Mouse (Mus musculus) lung, adult 2 months (tissue): ENCODE measurements around the gene Iqcf3. TPM values are rescaled to one million over a fixed set of nuclear protein-coding genes. Genes with fewer than 3 reads are reported as not detected.
"Not testable (repeated sequence)": the region's sequence is repeated elsewhere in the genome, so short reads cannot be mapped to it uniquely, and the experiment has no call there.

Experiments
- DNase-seq: peaks from one replicate; pipeline ENCODE4 v3.0.0; 2022
- H3K4me1 ChIP-seq: fragments of 200-500 bp; 2 replicates; pipeline ENCODE4 v1.6.1; 2011; ENCODE audit warnings: low read length; ENCODE audit not compliant: control insufficient read depth, insufficient read depth
- H3K4me3 ChIP-seq: fragments of 200-500 bp; replicated peaks from 2 replicates; pipeline ENCODE3; 2011; ENCODE audit warnings: low read depth, mild to moderate bottlenecking, control low read depth, low read length; ENCODE audit errors: extremely low read depth
- CTCF ChIP-seq: fragments of 200-500 bp; IDR thresholded peaks from 2 replicates; pipeline ENCODE4 v1.5.1; 2011; ENCODE audit warnings: mild to moderate bottlenecking, low read length, control low read depth; ENCODE audit not compliant: insufficient read depth
- POLR2A ChIP-seq: fragments of 200-500 bp; IDR thresholded peaks from 2 replicates; pipeline ENCODE4 v1.6.1; 2011; ENCODE audit warnings: low read depth, mild to moderate bottlenecking, control low read depth, low read length, borderline replicate concordance; ENCODE audit errors: extremely low read depth
- WGBS: fragments of 180-500 bp; shearing (Covaris S2); methylation state at CpG from one replicate; pipeline ENCODE4 v1.1.7; 2018; 5-methylcytosine and 5-hydroxymethylcytosine counted together
- polyA plus RNA-seq: library from polyadenylated mRNA; depleted of rRNA; stranded (reverse); fragments of >200 nt; gene quantifications from 2 replicates; pipeline ENCODE4 v1.2.3, GENCODE M21; 2012

The Iqcf3 gene
- polyA plus RNA-seq, 1 experiment = not detected

DNA sequence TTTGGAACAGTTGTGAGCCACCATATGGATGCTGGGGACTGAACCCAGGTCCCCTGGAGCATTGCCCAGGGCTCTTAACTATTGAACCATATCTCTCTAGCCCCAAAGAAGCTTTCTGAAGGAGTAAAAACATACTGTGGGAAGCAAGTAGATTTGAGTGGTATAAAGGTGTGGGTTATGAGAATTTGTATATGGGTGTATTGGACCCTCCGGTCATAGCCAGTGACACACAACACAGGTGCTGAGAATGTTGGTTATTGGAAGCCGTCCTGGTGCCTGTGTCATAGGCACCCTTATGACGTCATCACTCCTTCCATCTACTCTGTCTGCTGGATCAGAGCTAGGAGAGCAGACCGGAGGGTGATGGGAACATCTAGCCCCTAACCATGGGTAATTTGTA is 47.2 kb downstream of the Iqcf3 start, which contains the start of gene Iqcf5:
Gene Iqcf5, plus strand, starts transcription at position 301 of the 400 bp plus-strand sequence.
- no peak for TF ChIP-seq POLR2A
- TF ChIP-seq CTCF = no peak
- 82% methylated on average over 4 of the region's 4 CpGs for WGBS

GRCm38 (mm10) chr9:106513566-106513965 is 47.9 kb downstream of the Iqcf3 start:
- no peaks in the 10 kb centered on the region; the same call in 1 of the 2 replicates for H3K4me1 ChIP-seq
- DNase-seq = no peak
- TF ChIP-seq CTCF (no peak), POLR2A (no peak)
- 74% methylated on average over 6 of the region's 6 CpGs for WGBS
- H3K4me3 ChIP-seq = no peak overlapping the region

More for the DNA sequence above, 47.2 kb downstream of the Iqcf3 start, which contains the start of gene Iqcf5:
- Histone ChIP-seq H3K4me3 (no peak within 1 kb of the TSS), H3K4me1 (no peaks in the 10 kb centered on the region; the same call in 1 of the 2 replicates)
- DNase-seq = no peak

DNA sequence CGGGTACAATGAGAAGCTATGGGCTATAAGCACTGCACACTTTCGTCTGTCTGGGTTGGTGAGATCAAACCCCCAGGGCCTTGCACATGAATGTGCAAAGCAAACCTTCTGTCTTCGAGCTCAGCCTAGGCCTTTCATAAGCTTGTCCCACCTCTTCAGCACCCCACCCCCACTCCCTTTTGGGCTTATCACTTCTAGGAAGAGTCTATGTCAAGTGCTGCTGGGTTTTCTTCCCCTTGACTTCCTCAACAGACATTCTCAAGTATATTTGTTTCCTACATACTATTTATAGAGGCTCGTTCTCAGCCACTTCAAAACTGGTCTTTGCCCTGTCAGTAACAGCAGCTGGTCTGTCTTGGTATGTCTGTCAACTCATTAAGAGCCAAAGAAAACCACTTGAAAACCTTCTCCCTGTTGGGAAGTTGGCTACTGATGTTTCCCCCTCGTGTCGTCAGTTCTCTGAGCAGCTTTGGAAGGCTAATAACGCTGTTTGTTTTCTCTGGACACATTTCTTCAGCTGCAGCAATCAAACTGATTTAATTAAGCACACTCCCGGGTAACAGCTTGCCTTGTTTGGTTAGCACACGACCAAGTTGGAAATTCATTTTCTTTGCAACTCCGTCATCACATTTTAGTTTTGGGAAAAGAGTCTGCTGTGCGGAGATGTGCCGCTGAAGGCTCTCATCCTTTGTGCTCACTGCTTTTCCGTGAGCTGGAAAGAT is 48.5 kb downstream of the Iqcf3 start:
- no peak overlapping the region for H3K4me3 ChIP-seq
- 40% methylated on average over 13 of the region's 13 CpGs for WGBS
- no peak for TF ChIP-seq POLR2A
- TF ChIP-seq CTCF = no peak
- no peak for DNase-seq
- no peaks in the 10 kb centered on the region; the same call in 1 of the 2 replicates for H3K4me1 ChIP-seq

- H3K4me1 ChIP-seq = no peaks in the 10 kb centered on the region; the same call in 1 of the 2 replicates
- WGBS = 88% methylated on average over 10 of the region's 10 CpGs
- TF ChIP-seq CTCF (no peak), POLR2A (no peak)
- DNase-seq = no peak
- H3K4me3 ChIP-seq = no peak overlapping the region
Measured at GRCm38 (mm10) chr9:106509356-106509755, 52.1 kb downstream of the Iqcf3 start.

DNA sequence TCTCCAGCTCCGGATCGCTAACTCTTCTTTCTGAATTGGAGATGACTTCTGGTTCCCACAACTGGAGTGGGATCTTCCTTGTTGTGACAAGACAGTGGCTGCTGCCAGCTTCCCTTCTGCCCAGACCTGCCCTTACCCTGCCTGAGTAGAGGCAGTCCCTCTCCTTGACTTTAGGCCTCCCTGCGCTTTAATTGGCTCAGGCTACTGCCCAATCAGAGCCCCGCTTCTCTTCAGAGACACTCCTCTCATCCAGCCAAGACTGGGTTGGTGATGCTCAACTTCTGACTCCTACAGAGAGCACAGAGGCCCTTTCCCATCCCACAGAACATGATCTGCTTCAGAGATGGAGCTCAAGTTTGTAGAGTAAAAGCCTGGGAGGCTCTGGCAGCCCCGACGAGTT is 57.2 kb downstream of the Iqcf3 start:
- TF ChIP-seq CTCF (no peak), POLR2A (no peak)
- WGBS = 84% methylated on average over 6 of the region's 6 CpGs
- H3K4me3 ChIP-seq = no peak overlapping the region
- no peaks in the 10 kb centered on the region for H3K4me1 ChIP-seq
- no peak for DNase-seq

- 89% methylated on average over 22 of the region's 22 CpGs for WGBS
- DNase-seq = no peak
- H3K4me1 ChIP-seq = no peaks in the 10 kb centered on the region
- TF ChIP-seq POLR2A (no peak), CTCF (no peak)
- no peak overlapping the region for H3K4me3 ChIP-seq
Measured at GRCm38 (mm10) chr9:106501846-106502245, 59.6 kb downstream of the Iqcf3 start.

DNA sequence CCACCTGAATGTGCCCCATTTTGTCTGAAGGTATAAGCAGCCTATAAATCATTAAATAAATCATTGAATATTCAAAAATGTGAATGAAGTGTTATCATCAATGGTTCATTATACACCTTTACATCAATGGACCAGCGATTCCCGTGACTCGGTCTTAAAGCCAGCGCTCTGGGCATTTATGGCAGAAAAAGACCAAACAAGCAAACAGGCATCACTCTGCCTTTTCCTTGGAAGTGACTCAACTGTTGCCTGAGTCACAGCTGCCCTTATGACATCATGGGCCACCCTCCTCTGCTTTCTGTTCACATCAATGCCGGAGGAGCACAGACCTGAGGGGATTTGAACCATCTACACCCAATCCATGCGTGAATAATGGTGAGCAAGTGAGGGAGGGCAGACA is 61.8 kb downstream of the Iqcf3 start, which contains the start of gene Iqcf1:
Gene Iqcf1, plus strand, starts transcription at position 301 of the 400 bp plus-strand sequence.
- no peak for TF ChIP-seq CTCF
- TF ChIP-seq POLR2A = no peak
- Histone ChIP-seq H3K4me1 (no peaks in the 10 kb centered on the region), H3K4me3 (no peak within 1 kb of the TSS)
- WGBS = 91% methylated on average over 6 of the region's 6 CpGs
- no peak for DNase-seq

- 79% methylated on average over 6 of the region's 6 CpGs for WGBS
- not testable (repeated sequence) for H3K4me3 ChIP-seq, DNase-seq, H3K4me1 ChIP-seq
Measured at GRCm38 (mm10) chr9:106487602-106488001, 73.8 kb downstream of the Iqcf3 start.

- TF ChIP-seq CTCF (no peak), POLR2A (no peak)
- H3K4me3 ChIP-seq = no peak overlapping the region
- no peak for DNase-seq
- 91% methylated on average over 10 of the region's 10 CpGs for WGBS
- H3K4me1 ChIP-seq = no peaks in the 10 kb centered on the region
Measured at GRCm38 (mm10) chr9:106485076-106485475, 76.4 kb downstream of the Iqcf3 start.

DNA sequence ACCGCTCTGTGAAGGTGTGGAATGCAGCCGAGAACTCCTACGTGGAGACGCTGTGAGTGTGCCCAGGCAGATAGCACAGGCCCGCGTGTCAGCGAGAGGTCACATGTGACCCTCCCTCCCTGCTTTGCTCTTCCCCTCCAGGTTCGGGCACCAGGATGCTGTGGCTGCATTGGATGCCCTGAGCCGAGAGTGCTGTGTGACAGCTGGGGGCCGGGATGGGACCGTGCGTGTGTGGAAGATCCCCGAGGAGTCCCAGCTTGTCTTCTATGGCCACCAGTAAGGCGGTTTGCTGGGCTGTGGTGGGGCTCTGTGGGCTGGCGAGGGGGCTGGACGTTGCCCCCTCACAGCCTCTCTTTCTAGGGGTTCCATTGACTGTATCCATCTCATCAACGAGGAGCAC is 77.8 kb downstream of the Iqcf3 start:
- Histone ChIP-seq H3K4me1 (no peaks in the 10 kb centered on the region), H3K4me3 (no peak overlapping the region)
- DNase-seq = no peak
- TF ChIP-seq POLR2A (no peak), CTCF (no peak)
- 91% methylated on average over 17 of the region's 17 CpGs for WGBS

- 96% methylated on average over 10 of the region's 10 CpGs for WGBS
- no peaks in the 10 kb centered on the region; the same call in 1 of the 2 replicates for H3K4me1 ChIP-seq
- no peak for TF ChIP-seq CTCF
- TF ChIP-seq POLR2A = no peak
- no peak overlapping the region for H3K4me3 ChIP-seq
- no peak for DNase-seq
Measured at GRCm38 (mm10) chr9:106483136-106483535, 78.3 kb downstream of the Iqcf3 start.
